Mouse (Mus musculus): ENCODE results near the gene 2510039O18Rik. TPM values are rescaled to one million over a fixed set of nuclear protein-coding genes. Genes with fewer than 3 reads are reported as not detected.
A peak's percentile ranks its signal among the peaks of the same experiment; 100 is the strongest.

Gene 2510039O18Rik
- total and polyA plus RNA-seq, 2 experiments from 2014 or later = 10.4 to 76.2 TPM

- Histone ChIP-seq H3K4me1 (ENCODE audit: control insufficient read depth, insufficient read depth) (peaks cover 7% of the 10 kb centered on the region), H3K27ac (ENCODE audit: low read depth) (no peak overlapping the region), H3K9ac (replicated peaks; ENCODE audit: low read depth, low read length) (no peak overlapping the region), H3K9me3 (replicated peaks; ENCODE audit: control insufficient read depth, low read length) (0 out of 2 replicates have a peak, but pooled peaks cover 3% of the 10 kb centered on the region), H3K36me3 (replicated peaks; ENCODE audit: control insufficient read depth, insufficient read depth, low read length) (no peaks in the 10 kb centered on the region), H3K27me3 (ENCODE audit: control insufficient read depth, insufficient read depth, low read length) (no peaks in the 10 kb centered on the region), H3K4me3 (ENCODE audit: low read depth, low read length) (no peak overlapping the region), H3K4me2 (ENCODE audit: low read depth, low read length) (no peak overlapping the region)
- TF ChIP-seq CTCF (IDR thresholded peaks at IDR 0.05; ENCODE audit: low read depth) (no peak), EP300 (IDR thresholded peaks at IDR 0.05; ENCODE audit: low read depth) (no peak)
- WGBS = 76% methylated on average over 4 of the region's 4 CpGs
- ATAC-seq (ENCODE audit: insufficient read depth, low read depth) = no peak
- DNase-seq (ENCODE audit: low spot score) = no peak
Observed at GRCm38 (mm10) chr4:147977726-147978125, 37.0 kb downstream of the 2510039O18Rik start.

- Histone ChIP-seq H3K9ac (replicated peaks; ENCODE audit: low read depth, low read length) (no peak overlapping the region), H3K4me2 (ENCODE audit: low read depth, low read length) (no peak overlapping the region), H3K36me3 (replicated peaks; ENCODE audit: control insufficient read depth, insufficient read depth, low read length) (no peaks in the 10 kb centered on the region), H3K4me3 (ENCODE audit: low read depth, low read length) (no peak overlapping the region), H3K27me3 (ENCODE audit: control insufficient read depth, insufficient read depth, low read length) (no peaks in the 10 kb centered on the region), H3K27ac (ENCODE audit: low read depth) (peak overlapping the region; percentile 83; the same call in 1 of the 2 replicates), H3K9me3 (replicated peaks; ENCODE audit: control insufficient read depth, low read length) (0 out of 2 replicates have a peak, but pooled peaks cover 3% of the 10 kb centered on the region), H3K4me1 (ENCODE audit: control insufficient read depth, insufficient read depth) (peaks cover 7% of the 10 kb centered on the region)
- ATAC-seq (ENCODE audit: insufficient read depth, low read depth) = no peak
- no peak for TF ChIP-seq EP300 (IDR thresholded peaks at IDR 0.05; ENCODE audit: low read depth)
- TF ChIP-seq CTCF (IDR thresholded peaks at IDR 0.05; ENCODE audit: low read depth) = no peak
- 87% methylated on average over 6 of the region's 6 CpGs for WGBS
- no peak for DNase-seq (ENCODE audit: low spot score)
Observed at GRCm38 (mm10) chr4:147978391-147978790, 37.7 kb downstream of the 2510039O18Rik start.

- Histone ChIP-seq H3K36me3 (replicated peaks; ENCODE audit: control insufficient read depth, insufficient read depth, low read length) (no peaks in the 10 kb centered on the region), H3K27ac (ENCODE audit: low read depth) (peak overlapping the region; percentile 83), H3K4me1 (ENCODE audit: control insufficient read depth, insufficient read depth) (peaks cover 7% of the 10 kb centered on the region), H3K4me3 (ENCODE audit: low read depth, low read length) (no peak overlapping the region), H3K9ac (replicated peaks; ENCODE audit: low read depth, low read length) (no peak overlapping the region), H3K4me2 (ENCODE audit: low read depth, low read length) (no peak overlapping the region), H3K9me3 (replicated peaks; ENCODE audit: control insufficient read depth, low read length) (0 out of 2 replicates have a peak, but pooled peaks cover 3% of the 10 kb centered on the region), H3K27me3 (ENCODE audit: control insufficient read depth, insufficient read depth, low read length) (no peaks in the 10 kb centered on the region)
- ATAC-seq (ENCODE audit: insufficient read depth, low read depth) = peak; percentile 94
- TF ChIP-seq CTCF (IDR thresholded peaks at IDR 0.05; ENCODE audit: low read depth) = no peak
- TF ChIP-seq EP300 (IDR thresholded peaks at IDR 0.05; ENCODE audit: low read depth) = peak; percentile 98
- WGBS = 28% methylated on average over 7 of the region's 7 CpGs
- DNase-seq (ENCODE audit: low spot score) = peak; percentile 89
Observed at GRCm38 (mm10) chr4:147979441-147979860, 38.8 kb downstream of the 2510039O18Rik start.

- 7% methylated on average over 20 of the region's 20 CpGs for WGBS
- peak within 1 kb of the TSS; percentile 64 for H3K4me2 ChIP-seq (ENCODE audit: low read depth, low read length)
- H3K27me3 ChIP-seq (ENCODE audit: control insufficient read depth, insufficient read depth, low read length) = no peaks in the 10 kb centered on the region
- no peak for TF ChIP-seq CTCF (IDR thresholded peaks at IDR 0.05; ENCODE audit: low read depth)
- TF ChIP-seq EP300 (IDR thresholded peaks at IDR 0.05; ENCODE audit: low read depth) = peak; percentile 76
- H3K36me3 ChIP-seq (replicated peaks; ENCODE audit: control insufficient read depth, insufficient read depth, low read length) = no peaks in the 10 kb centered on the region
- DNase-seq (ENCODE audit: low spot score) = peak; percentile 91
- peak within 1 kb of the TSS; percentile 76 for H3K9ac ChIP-seq (replicated peaks; ENCODE audit: low read depth, low read length)
- peak within 1 kb of the TSS; percentile 94 for H3K27ac ChIP-seq (ENCODE audit: low read depth)
- no peaks in the 10 kb centered on the region for H3K9me3 ChIP-seq (replicated peaks; ENCODE audit: control insufficient read depth, low read length)
- H3K4me3 ChIP-seq (ENCODE audit: low read depth, low read length) = peak within 1 kb of the TSS; percentile 61
- peak; percentile 91 for ATAC-seq (ENCODE audit: insufficient read depth, low read depth)
- H3K4me1 ChIP-seq (ENCODE audit: control insufficient read depth, insufficient read depth) = no peaks in the 10 kb centered on the region
Observed at GRCm38 (mm10) chr4:147985205-147986132, 44.8 kb downstream of the 2510039O18Rik start, which contains the start of gene Nppb. Gene Nppb (plus strand): TSS chr4:147985788.

- Histone ChIP-seq H3K4me3 (ENCODE audit: low read depth, low read length) (no peak overlapping the region), H3K36me3 (replicated peaks; ENCODE audit: control insufficient read depth, insufficient read depth, low read length) (no peaks in the 10 kb centered on the region), H3K4me1 (ENCODE audit: control insufficient read depth, insufficient read depth) (0 out of 2 replicates have a peak, but pooled peaks cover under 1% of the 10 kb centered on the region), H3K27ac (ENCODE audit: low read depth) (no peak overlapping the region), H3K9ac (replicated peaks; ENCODE audit: low read depth, low read length) (no peak overlapping the region), H3K27me3 (ENCODE audit: control insufficient read depth, insufficient read depth, low read length) (no peaks in the 10 kb centered on the region), H3K9me3 (replicated peaks; ENCODE audit: control insufficient read depth, low read length) (no peaks in the 10 kb centered on the region), H3K4me2 (ENCODE audit: low read depth, low read length) (no peak overlapping the region)
- TF ChIP-seq CTCF (IDR thresholded peaks at IDR 0.05; ENCODE audit: low read depth) (no peak), EP300 (IDR thresholded peaks at IDR 0.05; ENCODE audit: low read depth) (no peak)
- ATAC-seq (ENCODE audit: insufficient read depth, low read depth) (no peak), DNase-seq (ENCODE audit: low spot score) (no peak)
- WGBS = 65% methylated on average over 7 of the region's 7 CpGs
Observed at GRCm38 (mm10) chr4:147993571-147994095, 52.9 kb downstream of the 2510039O18Rik start.

Data from heart, postnatal 0 days (tissue).